Mouse (Mus musculus) lung, embryonic 15.5 days (tissue): ENCODE measurements around the gene Kcnn4. TPM values are rescaled to one million over a fixed set of nuclear protein-coding genes. Genes with fewer than 3 reads are reported as not detected.

Experiments used
- ATAC-seq: fragments of 200-750 bp; cut with Nextera tagmentation; 2 replicates; pipeline ENCODE4 v1.8.0; 2017; ENCODE audit warnings: moderate number of reproducible peaks, borderline replicate concordance; ENCODE audit not compliant: low FRiP score, low TSS enrichment; ENCODE audit errors: extremely low read depth
- H3K27ac ChIP-seq: fragments of 300-500 bp; sonication (generic); 2 replicates; pipeline ENCODE4 v1.5.1; 2015; ENCODE audit warnings: moderate library complexity, mild to moderate bottlenecking, inconsistent platforms
- H3K27me3 ChIP-seq: fragments of 300-500 bp; sonication (generic); 2 replicates; pipeline ENCODE4 v1.6.1; 2015; ENCODE audit warnings: inconsistent platforms
- H3K36me3 ChIP-seq: fragments of 300-500 bp; sonication (generic); 2 replicates; pipeline ENCODE4 v1.6.1; 2015; ENCODE audit warnings: inconsistent platforms
- H3K4me1 ChIP-seq: fragments of 300-500 bp; sonication (generic); 2 replicates; pipeline ENCODE4 v1.6.1; 2015; ENCODE audit warnings: inconsistent platforms
- H3K4me2 ChIP-seq: fragments of 300-500 bp; sonication (generic); 2 replicates; pipeline ENCODE4 v1.6.1; 2015; ENCODE audit warnings: inconsistent platforms, mild to moderate bottlenecking, moderate library complexity
- H3K4me3 ChIP-seq: fragments of 300-500 bp; sonication (generic); 2 replicates; pipeline ENCODE4 v1.5.1; 2015; ENCODE audit warnings: mild to moderate bottlenecking, inconsistent platforms
- H3K9ac ChIP-seq: fragments of 300-500 bp; sonication (generic); 2 replicates; pipeline ENCODE4 v1.6.1; 2015; ENCODE audit warnings: inconsistent platforms
- H3K9me3 ChIP-seq: fragments of 300-500 bp; sonication (generic); 2 replicates; pipeline ENCODE4 v1.6.1; 2016; ENCODE audit warnings: inconsistent platforms
- WGBS: fragments of 180-500 bp; shearing (Covaris S2); methylation state at CpG from one replicate; pipeline ENCODE4 v1.1.7; 2015; 5-methylcytosine and 5-hydroxymethylcytosine counted together
- polyA plus RNA-seq: library from polyadenylated mRNA; unstranded; fragments of >200 nt; fragmentation: Nextera tagmentation; extraction: Ambion mirVana; gene quantifications from 2 replicates; pipeline ENCODE4 v1.2.1, GENCODE M21; 2015

Gene Kcnn4
- polyA plus RNA-seq, 1 experiment from 2014 or later: 4.7 TPM

- no peak for ATAC-seq
- H3K4me3 ChIP-seq: no peak overlapping the region
- no peaks in the 10 kb centered on the region for H3K27me3 ChIP-seq
- H3K9me3 ChIP-seq: no peaks in the 10 kb centered on the region
- no peaks in the 10 kb centered on the region for H3K36me3 ChIP-seq
- no peak overlapping the region for H3K27ac ChIP-seq
- H3K4me1 ChIP-seq: peaks cover 20% of the 10 kb centered on the region
- no peak overlapping the region for H3K9ac ChIP-seq
- WGBS: 75% methylated on average over 7 of the region's 7 CpGs
- H3K4me2 ChIP-seq: no peak overlapping the region
Measured at GRCm38 (mm10) chr7:24368946-24369345, 1.1 kb upstream of the Kcnn4 start.

- no peak overlapping the region for H3K4me2 ChIP-seq
- H3K36me3 ChIP-seq: no peaks in the 10 kb centered on the region
- peak; percentile 19; the same call in 1 of the 2 replicates for ATAC-seq
- no peaks in the 10 kb centered on the region for H3K27me3 ChIP-seq
- H3K4me3 ChIP-seq: peak overlapping the region; percentile 13; the same call in 1 of the 2 replicates
- no peaks in the 10 kb centered on the region for H3K9me3 ChIP-seq
- H3K4me1 ChIP-seq: peaks cover 29% of the 10 kb centered on the region
- H3K9ac ChIP-seq: no peak overlapping the region
- 61% methylated on average over 7 of the region's 7 CpGs for WGBS
- no peak overlapping the region for H3K27ac ChIP-seq
Measured at GRCm38 (mm10) chr7:24371012-24371808, 1.1 kb downstream of the Kcnn4 start.

- H3K4me1 ChIP-seq: peaks cover 29% of the 10 kb centered on the region
- 39% methylated on average over 3 of the region's 3 CpGs for WGBS
- H3K27ac ChIP-seq: no peak overlapping the region
- no peak overlapping the region for H3K4me3 ChIP-seq
- no peak overlapping the region for H3K4me2 ChIP-seq
- no peak for ATAC-seq
- no peak overlapping the region for H3K9ac ChIP-seq
- H3K9me3 ChIP-seq: no peaks in the 10 kb centered on the region
- H3K27me3 ChIP-seq: no peaks in the 10 kb centered on the region
- no peaks in the 10 kb centered on the region for H3K36me3 ChIP-seq
Measured at GRCm38 (mm10) chr7:24371809-24372145, 1.7 kb downstream of the Kcnn4 start.

GRCm38 (mm10) chr7:24372300-24372699, 2.2 kb downstream of the Kcnn4 start:
- H3K4me2 ChIP-seq: no peak overlapping the region

GRCm38 (mm10) chr7:24372786-24373185, 2.7 kb downstream of the Kcnn4 start:
- 0 out of 2 replicates have a peak, but pooled peaks cover 5% of the 10 kb centered on the region for H3K27me3 ChIP-seq
- H3K27ac ChIP-seq: no peak overlapping the region
- H3K9me3 ChIP-seq: no peaks in the 10 kb centered on the region
- no peaks in the 10 kb centered on the region for H3K36me3 ChIP-seq
- H3K9ac ChIP-seq: no peak overlapping the region
- H3K4me3 ChIP-seq: no peak overlapping the region
- no peak overlapping the region for H3K4me2 ChIP-seq
- 50% methylated on average over 4 of the region's 4 CpGs for WGBS
- peaks cover 35% of the 10 kb centered on the region for H3K4me1 ChIP-seq
- no peak for ATAC-seq

More at GRCm38 (mm10) chr7:24372300-24372699, 2.2 kb downstream of the Kcnn4 start:
- ATAC-seq: peak; percentile 53; the same call in 1 of the 2 replicates
- no peak overlapping the region for H3K9ac ChIP-seq
- no peak overlapping the region for H3K4me3 ChIP-seq
- no peaks in the 10 kb centered on the region for H3K36me3 ChIP-seq
- H3K4me1 ChIP-seq: peaks cover 33% of the 10 kb centered on the region
- WGBS: 63% methylated on average over 11 of the region's 11 CpGs
- no peak overlapping the region for H3K27ac ChIP-seq
- H3K27me3 ChIP-seq: 0 out of 2 replicates have a peak, but pooled peaks cover 3% of the 10 kb centered on the region
- H3K9me3 ChIP-seq: no peaks in the 10 kb centered on the region

GRCm38 (mm10) chr7:24373538-24374379, 3.7 kb downstream of the Kcnn4 start:
- peak overlapping the region; percentile 19 for H3K4me2 ChIP-seq
- peak overlapping the region; percentile 74 for H3K27ac ChIP-seq
- H3K9ac ChIP-seq: no peak overlapping the region
- H3K36me3 ChIP-seq: no peaks in the 10 kb centered on the region
- H3K4me1 ChIP-seq: peaks cover 35% of the 10 kb centered on the region
- no peak overlapping the region for H3K4me3 ChIP-seq
- 0 out of 2 replicates have a peak, but pooled peaks cover 5% of the 10 kb centered on the region for H3K27me3 ChIP-seq
- 0 out of 2 replicates have a peak, but pooled peaks have one; percentile 16 for ATAC-seq
- H3K9me3 ChIP-seq: no peaks in the 10 kb centered on the region
- WGBS: 28% methylated on average over 20 of the region's 20 CpGs

- H3K27ac ChIP-seq: no peak overlapping the region
- H3K36me3 ChIP-seq: no peaks in the 10 kb centered on the region
- H3K9me3 ChIP-seq: no peaks in the 10 kb centered on the region
- H3K27me3 ChIP-seq: 0 out of 2 replicates have a peak, but pooled peaks cover 5% of the 10 kb centered on the region
- 79% methylated on average over 8 of the region's 8 CpGs for WGBS
- H3K4me1 ChIP-seq: peaks cover 31% of the 10 kb centered on the region
- peak overlapping the region; percentile 62; the same call in 1 of the 2 replicates for H3K4me2 ChIP-seq
- no peak for ATAC-seq
- no peak overlapping the region for H3K4me3 ChIP-seq
- no peak overlapping the region for H3K9ac ChIP-seq
Measured at GRCm38 (mm10) chr7:24376456-24376855, 6.4 kb downstream of the Kcnn4 start.

GRCm38 (mm10) chr7:24377091-24377865, 7.2 kb downstream of the Kcnn4 start:
- Histone ChIP-seq H3K9ac (peak overlapping the region; percentile 24; the same call in 1 of the 2 replicates), H3K4me2 (peak overlapping the region; percentile 62), H3K27me3 (0 out of 2 replicates have a peak, but pooled peaks cover 5% of the 10 kb centered on the region), H3K36me3 (no peaks in the 10 kb centered on the region), H3K9me3 (no peaks in the 10 kb centered on the region), H3K4me3 (peak overlapping the region; percentile 26), H3K27ac (no peak overlapping the region), H3K4me1 (peaks cover 31% of the 10 kb centered on the region)
- WGBS: 5% methylated on average over 49 of the region's 49 CpGs
- peak; percentile 64 for ATAC-seq

GRCm38 (mm10) chr7:24378049-24378701, 8.1 kb downstream of the Kcnn4 start:
- Histone ChIP-seq H3K4me3 (no peak overlapping the region), H3K27ac (no peak overlapping the region), H3K36me3 (no peaks in the 10 kb centered on the region), H3K4me1 (peaks cover 23% of the 10 kb centered on the region), H3K9me3 (no peaks in the 10 kb centered on the region), H3K27me3 (0 out of 2 replicates have a peak, but pooled peaks cover 5% of the 10 kb centered on the region), H3K4me2 (no peak overlapping the region), H3K9ac (no peak overlapping the region)
- no peak for ATAC-seq
- WGBS: 64% methylated on average over 10 of the region's 10 CpGs

- Histone ChIP-seq H3K4me3 (no peak overlapping the region), H3K27me3 (0 out of 2 replicates have a peak, but pooled peaks cover 5% of the 10 kb centered on the region), H3K27ac (no peak overlapping the region), H3K36me3 (no peaks in the 10 kb centered on the region), H3K9me3 (no peaks in the 10 kb centered on the region), H3K4me2 (no peak overlapping the region), H3K9ac (no peak overlapping the region), H3K4me1 (peaks cover 7% of the 10 kb centered on the region)
- no peak for ATAC-seq
- 40% methylated on average over 7 of the region's 7 CpGs for WGBS
Measured at GRCm38 (mm10) chr7:24379934-24380333, 9.9 kb downstream of the Kcnn4 start.

- Histone ChIP-seq H3K9ac (no peak overlapping the region), H3K36me3 (no peaks in the 10 kb centered on the region), H3K27ac (no peak overlapping the region), H3K4me1 (peaks cover 7% of the 10 kb centered on the region), H3K27me3 (0 out of 2 replicates have a peak, but pooled peaks cover 5% of the 10 kb centered on the region), H3K9me3 (no peaks in the 10 kb centered on the region), H3K4me3 (no peak overlapping the region), H3K4me2 (no peak overlapping the region)
- 61% methylated on average over 2 of the region's 2 CpGs for WGBS
- no peak for ATAC-seq
Measured at GRCm38 (mm10) chr7:24380370-24380769, 10.3 kb downstream of the Kcnn4 start.
